Mouse (Mus musculus) neural tube, embryonic 12.5 days (tissue): ENCODE data around the gene St6galnac3. TPM values are rescaled to one million over a fixed set of nuclear protein-coding genes. Genes with fewer than 3 reads are reported as not detected.
A peak's percentile ranks its signal among the peaks of the same experiment; 100 is the strongest.

Experiments used
- ATAC-seq: fragments of 200-750 bp; cut with Nextera tagmentation; 2 replicates; pipeline ENCODE4 v1.8.0; 2017; ENCODE audit warnings: low read depth, mild to moderate bottlenecking, moderate TSS enrichment, moderate library complexity; ENCODE audit not compliant: low FRiP score
- H3K27ac ChIP-seq: fragments of 300-500 bp; sonication (generic); 2 replicates; pipeline ENCODE4 v1.5.1; 2016
- H3K27me3 ChIP-seq: fragments of 300-500 bp; sonication (generic); replicated peaks from 2 replicates; pipeline ENCODE4 v1.6.1; 2016; ENCODE audit warnings: mild to moderate bottlenecking
- H3K36me3 ChIP-seq: fragments of 300-500 bp; sonication (generic); 2 replicates; pipeline ENCODE4 v1.6.1; 2016; ENCODE audit warnings: mild to moderate bottlenecking
- H3K4me1 ChIP-seq: fragments of 300-500 bp; sonication (generic); 2 replicates; pipeline ENCODE4 v1.6.1; 2016
- H3K4me2 ChIP-seq: fragments of 300-500 bp; sonication (generic); replicated peaks from 2 replicates; pipeline ENCODE4 v1.6.1; 2016; ENCODE audit warnings: mild to moderate bottlenecking
- H3K4me3 ChIP-seq: fragments of 300-500 bp; sonication (generic); 2 replicates; pipeline ENCODE4 v1.5.1; 2016
- H3K9ac ChIP-seq: fragments of 300-500 bp; sonication (generic); 2 replicates; pipeline ENCODE4 v1.6.1; 2016; ENCODE audit warnings: mild to moderate bottlenecking
- H3K9me3 ChIP-seq: fragments of 300-500 bp; sonication (generic); 2 replicates; pipeline ENCODE4 v1.6.1; 2016; ENCODE audit warnings: mild to moderate bottlenecking
- WGBS: fragments of 180-500 bp; shearing (Covaris S2); methylation state at CpG from one replicate; pipeline ENCODE4 v1.1.7; 2016; 5-methylcytosine and 5-hydroxymethylcytosine counted together
- polyA plus RNA-seq: library from polyadenylated mRNA; unstranded; fragments of >200 nt; fragmentation: Nextera tagmentation; extraction: Ambion mirVana; gene quantifications from 2 replicates; pipeline ENCODE4 v1.2.1, GENCODE M21; 2016

The St6galnac3 gene
- polyA plus RNA-seq, 1 experiment from 2014 or later: 34.8 TPM

DNA sequence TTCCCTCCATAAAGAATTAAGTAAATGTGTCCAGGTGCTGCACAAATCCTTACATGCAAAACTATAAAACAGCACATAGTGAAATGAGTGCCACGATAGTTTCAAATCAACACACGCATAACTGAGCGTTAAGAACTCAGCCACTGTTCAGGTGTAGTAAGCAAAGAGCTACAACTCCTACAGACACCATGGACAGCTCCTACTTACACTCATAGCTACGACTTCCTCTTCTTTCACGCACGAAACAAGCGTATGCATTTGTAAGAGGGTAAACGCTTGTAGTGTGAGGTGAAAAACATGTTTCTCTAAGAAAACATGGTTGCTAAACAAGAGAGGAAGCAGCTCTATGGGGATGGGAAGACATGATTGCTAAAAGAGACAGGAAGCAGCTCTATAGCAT lies 457.6 kb downstream of the St6galnac3 start:
- Histone ChIP-seq H3K4me2 (no peak overlapping the region), H3K36me3 (no peaks in the 10 kb centered on the region), H3K9ac (no peak overlapping the region), H3K27ac (no peak overlapping the region), H3K9me3 (no peaks in the 10 kb centered on the region), H3K27me3 (no peaks in the 10 kb centered on the region), H3K4me3 (no peak overlapping the region), H3K4me1 (no peaks in the 10 kb centered on the region)
- WGBS: 78% methylated on average over 8 of the region's 8 CpGs
- ATAC-seq: no peak

DNA sequence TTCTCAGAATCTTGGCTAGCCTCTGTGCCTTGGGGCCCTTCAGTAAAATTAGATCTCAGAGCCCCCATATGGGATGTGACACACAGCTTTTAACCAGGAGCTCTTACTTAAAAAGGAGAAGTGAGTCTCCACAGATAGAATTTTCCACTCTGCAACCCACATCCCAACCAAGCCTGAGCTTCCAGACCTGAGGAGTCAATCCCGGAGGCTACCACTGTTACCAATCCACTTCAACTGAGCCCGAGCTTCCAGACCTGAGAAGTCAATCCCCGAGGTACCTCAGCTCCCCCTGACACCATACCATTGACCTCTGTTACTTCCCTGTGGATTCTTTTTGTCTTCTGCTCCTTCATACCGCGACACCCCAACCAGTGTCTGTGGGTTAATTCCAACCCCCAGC lies 463.0 kb downstream of the St6galnac3 start:
- H3K9me3 ChIP-seq: no peaks in the 10 kb centered on the region
- no peak overlapping the region for H3K27ac ChIP-seq
- ATAC-seq: no peak
- H3K9ac ChIP-seq: no peak overlapping the region
- H3K27me3 ChIP-seq: no peaks in the 10 kb centered on the region
- WGBS: 87% methylated on average over 5 of the region's 5 CpGs
- H3K4me3 ChIP-seq: no peak overlapping the region
- no peaks in the 10 kb centered on the region for H3K36me3 ChIP-seq
- no peak overlapping the region for H3K4me2 ChIP-seq
- peaks cover 10% of the 10 kb centered on the region for H3K4me1 ChIP-seq

DNA sequence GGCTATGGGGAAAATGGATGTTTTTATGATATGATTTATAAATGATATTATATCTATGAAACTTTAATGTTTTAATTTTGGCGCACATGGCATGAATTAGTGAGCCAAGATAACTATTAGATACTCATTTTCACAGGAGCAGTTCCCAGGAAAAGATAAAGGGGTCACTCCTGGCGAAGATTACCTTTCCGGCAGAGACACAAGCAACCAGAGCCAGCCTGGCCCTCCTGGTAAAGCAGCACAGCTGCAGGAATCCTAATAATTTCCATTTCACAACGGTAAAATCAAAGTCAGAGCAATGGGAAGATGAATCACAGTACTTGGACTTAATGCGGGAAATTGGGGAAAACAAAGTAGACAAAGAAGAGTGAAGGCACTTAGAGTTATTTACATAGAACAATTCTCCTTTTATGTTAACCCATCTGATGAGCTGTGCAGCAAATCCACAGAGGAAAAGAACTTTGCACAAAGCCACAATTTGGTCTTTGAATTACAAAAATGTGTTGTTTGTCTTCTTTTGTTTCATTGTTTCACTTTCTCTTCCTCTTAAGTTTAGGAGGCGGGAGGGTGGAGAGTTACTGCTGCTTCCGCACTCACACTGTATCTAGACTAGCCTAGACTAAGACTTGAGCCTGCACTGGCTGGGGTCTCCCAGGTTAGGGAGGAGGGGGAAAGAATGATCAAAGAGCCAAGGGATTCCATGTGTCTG lies 464.6 kb downstream of the St6galnac3 start:
- no peak overlapping the region for H3K27ac ChIP-seq
- H3K4me3 ChIP-seq: no peak overlapping the region
- H3K4me1 ChIP-seq: peaks cover 10% of the 10 kb centered on the region
- H3K9ac ChIP-seq: no peak overlapping the region
- H3K4me2 ChIP-seq: no peak overlapping the region
- no peaks in the 10 kb centered on the region for H3K36me3 ChIP-seq
- no peaks in the 10 kb centered on the region for H3K9me3 ChIP-seq
- H3K27me3 ChIP-seq: no peaks in the 10 kb centered on the region
- no peak for ATAC-seq
- 51% methylated on average over 7 of the region's 7 CpGs for whole genome bisulfite sequencing

DNA sequence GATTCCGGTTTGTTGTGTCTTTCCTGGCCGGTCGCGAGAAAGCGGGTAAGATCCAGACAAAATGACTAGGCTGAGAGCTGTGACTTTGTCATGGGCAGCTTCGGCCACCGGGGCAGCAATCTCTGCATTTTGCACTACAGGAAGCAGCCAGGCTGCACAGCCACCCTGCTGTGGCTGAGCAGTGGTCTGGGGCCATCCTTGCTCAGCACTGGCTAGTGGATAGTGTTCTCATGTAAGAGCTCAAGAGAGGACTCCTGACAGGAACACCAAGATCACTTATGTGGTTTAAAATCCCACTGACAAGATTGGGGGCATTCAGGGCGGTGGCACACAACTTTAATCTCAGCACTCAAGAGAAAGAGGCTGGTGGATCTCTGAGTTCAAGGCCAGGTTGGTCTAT lies 469.1 kb downstream of the St6galnac3 start:
- no peak overlapping the region for H3K9ac ChIP-seq
- H3K9me3 ChIP-seq: no peaks in the 10 kb centered on the region
- peaks cover 4% of the 10 kb centered on the region; the same call in 1 of the 2 replicates for H3K4me1 ChIP-seq
- H3K4me2 ChIP-seq: no peak overlapping the region
- H3K36me3 ChIP-seq: no peaks in the 10 kb centered on the region
- WGBS: 87% methylated on average over 8 of the region's 8 CpGs
- no peak overlapping the region for H3K4me3 ChIP-seq
- H3K27me3 ChIP-seq: no peaks in the 10 kb centered on the region
- ATAC-seq: no peak
- no peak overlapping the region for H3K27ac ChIP-seq

DNA sequence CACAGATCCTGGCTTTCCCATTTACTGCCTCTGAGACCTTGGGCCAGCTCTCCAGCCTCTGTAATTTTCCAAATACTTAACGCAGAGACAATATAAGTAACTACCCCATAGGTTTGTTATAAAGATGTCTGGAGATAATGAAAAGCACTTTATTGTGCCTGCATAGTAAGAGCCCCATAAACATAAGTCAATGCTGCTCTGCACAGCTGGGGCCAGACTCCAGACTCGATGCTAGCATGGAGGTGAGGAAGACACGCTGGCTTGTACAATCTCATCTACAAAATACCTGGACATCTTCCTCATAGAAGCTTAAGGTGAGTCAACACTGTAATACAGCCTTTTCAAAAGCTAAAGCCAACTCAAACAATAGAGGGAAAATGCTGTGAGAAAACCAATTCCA lies 473.3 kb downstream of the St6galnac3 start:
- Histone ChIP-seq H3K27me3 (no peaks in the 10 kb centered on the region), H3K27ac (no peak overlapping the region), H3K4me3 (no peak overlapping the region), H3K4me2 (no peak overlapping the region), H3K9ac (no peak overlapping the region), H3K4me1 (no peaks in the 10 kb centered on the region), H3K9me3 (no peaks in the 10 kb centered on the region), H3K36me3 (no peaks in the 10 kb centered on the region)
- no peak for ATAC-seq
- 66% methylated on average over 3 of the region's 3 CpGs for WGBS

DNA sequence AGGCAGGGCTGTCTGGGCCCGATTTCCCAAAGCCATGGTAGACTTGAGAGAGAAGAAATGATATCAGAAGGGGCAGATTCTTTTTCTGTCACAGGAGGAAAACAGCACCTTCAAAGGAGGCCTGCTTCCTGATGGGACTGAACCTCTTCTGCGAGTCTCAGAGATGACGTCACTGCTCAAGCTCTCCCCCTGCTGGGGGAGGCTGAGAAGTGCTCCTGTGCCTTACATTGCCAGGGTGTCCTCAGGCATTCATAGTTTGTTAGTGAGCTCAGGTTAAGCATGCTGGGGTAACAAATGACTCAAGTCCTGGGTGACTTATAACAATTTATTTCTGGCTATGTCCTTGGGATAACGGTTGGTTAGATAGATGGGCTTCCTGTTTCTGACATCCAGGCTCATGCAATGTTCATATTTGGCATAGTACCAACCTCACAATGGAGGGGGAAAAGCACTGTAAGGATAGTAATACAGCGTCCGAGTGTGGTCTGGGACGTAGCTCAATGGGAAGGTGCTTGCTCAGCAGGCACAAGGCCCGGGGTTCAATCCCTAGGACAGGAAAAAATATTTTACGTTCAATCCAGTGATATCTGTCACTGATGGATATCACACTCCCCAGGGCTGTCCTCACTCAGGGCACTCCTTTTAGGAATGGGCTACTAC lies 474.2 kb downstream of the St6galnac3 start:
- Histone ChIP-seq H3K4me2 (no peak overlapping the region), H3K9ac (no peak overlapping the region), H3K36me3 (no peaks in the 10 kb centered on the region), H3K27ac (no peak overlapping the region), H3K4me3 (no peak overlapping the region), H3K27me3 (no peaks in the 10 kb centered on the region), H3K9me3 (no peaks in the 10 kb centered on the region), H3K4me1 (no peaks in the 10 kb centered on the region)
- peak; percentile 38; the same call in 1 of the 2 replicates for ATAC-seq
- WGBS: 55% methylated on average over 9 of the region's 9 CpGs

DNA sequence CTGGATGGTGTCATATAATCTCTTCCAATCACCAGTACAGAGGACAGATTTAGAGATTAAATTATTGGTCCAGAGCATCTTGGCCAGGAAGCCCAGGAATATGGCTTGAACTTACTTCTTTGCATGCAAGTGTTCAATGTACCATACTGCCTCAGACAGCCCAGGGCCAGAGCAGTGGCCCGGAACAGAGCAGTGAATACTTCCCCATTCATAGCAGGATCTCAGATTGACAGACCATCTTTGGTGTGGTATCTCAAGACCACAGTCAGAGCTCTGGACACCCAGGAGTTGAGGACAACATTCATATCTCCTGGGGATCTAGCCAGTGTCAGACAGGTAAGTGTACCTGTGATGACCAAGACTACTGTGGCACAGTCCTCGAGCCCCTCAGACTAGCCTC lies 476.1 kb downstream of the St6galnac3 start:
- H3K4me3 ChIP-seq: no peak overlapping the region
- no peak for ATAC-seq
- no peak overlapping the region for H3K4me2 ChIP-seq
- H3K36me3 ChIP-seq: no peaks in the 10 kb centered on the region
- H3K27ac ChIP-seq: no peak overlapping the region
- no peaks in the 10 kb centered on the region for H3K27me3 ChIP-seq
- no peaks in the 10 kb centered on the region for H3K4me1 ChIP-seq
- H3K9ac ChIP-seq: no peak overlapping the region
- 90% methylated on average over 2 of the region's 2 CpGs for WGBS
- H3K9me3 ChIP-seq: no peaks in the 10 kb centered on the region

DNA sequence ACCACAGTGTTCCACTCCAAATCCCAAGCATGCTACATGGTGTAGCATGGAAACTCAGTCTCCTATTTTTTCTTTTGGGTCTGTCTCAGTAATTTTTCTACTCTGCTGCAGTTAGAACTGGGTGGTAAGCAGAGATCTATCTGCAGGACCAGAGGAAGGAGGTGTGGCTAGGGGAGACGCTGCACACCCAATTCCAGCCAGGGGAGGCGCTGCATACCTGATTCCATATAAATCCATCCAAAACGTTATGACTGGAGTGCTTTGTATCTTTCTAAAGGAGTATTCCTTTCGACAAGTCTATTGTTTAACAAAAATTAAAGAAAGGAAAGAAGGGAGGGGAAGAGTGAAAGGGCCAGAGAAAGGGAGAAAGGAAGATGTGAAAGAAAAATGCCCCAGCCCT lies 476.9 kb downstream of the St6galnac3 start:
- 38% methylated on average over 4 of the region's 4 CpGs for WGBS

DNA sequence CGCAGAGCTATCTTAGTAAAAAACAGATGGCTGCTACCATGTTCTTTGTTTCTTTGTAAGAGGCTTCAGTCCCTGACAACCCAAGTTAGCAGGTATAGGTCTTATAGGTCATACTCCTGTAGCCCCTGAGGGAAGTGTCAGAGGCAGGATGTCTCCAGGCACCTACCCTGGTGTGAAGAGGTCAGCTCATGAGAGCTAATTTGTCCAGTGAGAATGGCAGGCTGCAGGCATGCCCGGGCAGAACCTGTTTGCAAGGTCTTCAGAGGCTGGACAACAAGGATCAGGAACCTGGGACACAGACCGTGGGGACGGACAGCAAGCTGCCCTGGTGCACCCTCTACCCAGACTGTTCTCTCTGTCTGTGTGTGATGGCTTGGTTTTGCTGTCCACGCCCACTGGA lies 482.4 kb downstream of the St6galnac3 start:
- H3K27me3 ChIP-seq: no peaks in the 10 kb centered on the region
- no peaks in the 10 kb centered on the region for H3K9me3 ChIP-seq
- no peaks in the 10 kb centered on the region for H3K4me1 ChIP-seq
- no peak for ATAC-seq
- no peak overlapping the region for H3K4me2 ChIP-seq
- no peak overlapping the region for H3K27ac ChIP-seq
- H3K4me3 ChIP-seq: no peak overlapping the region
- H3K36me3 ChIP-seq: no peaks in the 10 kb centered on the region
- 78% methylated on average over 5 of the region's 5 CpGs for WGBS
- H3K9ac ChIP-seq: no peak overlapping the region

More for the DNA sequence above, 476.9 kb downstream of the St6galnac3 start:
- no peak for ATAC-seq
- H3K9me3 ChIP-seq: no peaks in the 10 kb centered on the region
- no peak overlapping the region for H3K9ac ChIP-seq
- no peak overlapping the region for H3K4me2 ChIP-seq
- H3K4me3 ChIP-seq: no peak overlapping the region
- H3K27ac ChIP-seq: no peak overlapping the region
- H3K27me3 ChIP-seq: no peaks in the 10 kb centered on the region
- H3K36me3 ChIP-seq: no peaks in the 10 kb centered on the region
- no peaks in the 10 kb centered on the region for H3K4me1 ChIP-seq

DNA sequence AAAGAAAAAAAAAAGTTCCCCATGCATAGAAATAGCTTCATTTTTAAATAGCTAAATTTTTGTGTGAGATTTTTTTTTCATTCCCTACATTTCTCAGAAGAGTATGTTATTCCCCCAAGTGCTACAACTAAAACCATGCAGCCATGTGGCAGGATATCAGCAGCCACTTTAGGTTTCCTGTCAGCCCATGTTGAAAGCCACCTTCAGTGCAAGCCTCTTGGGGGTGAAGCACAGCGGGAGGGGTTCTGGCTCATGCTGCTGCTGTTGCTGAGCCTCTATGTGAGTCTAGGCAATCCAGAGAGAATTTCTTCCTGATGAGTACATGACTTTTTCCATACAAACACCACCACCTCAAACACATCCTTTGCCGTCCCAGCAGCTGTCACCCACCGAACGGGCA lies 483.8 kb downstream of the St6galnac3 start:
- H3K27me3 ChIP-seq: no peaks in the 10 kb centered on the region
- H3K9me3 ChIP-seq: no peaks in the 10 kb centered on the region
- no peak overlapping the region for H3K4me2 ChIP-seq
- H3K9ac ChIP-seq: no peak overlapping the region
- no peaks in the 10 kb centered on the region for H3K36me3 ChIP-seq
- no peak overlapping the region for H3K27ac ChIP-seq
- ATAC-seq: no peak
- no peaks in the 10 kb centered on the region for H3K4me1 ChIP-seq
- H3K4me3 ChIP-seq: no peak overlapping the region
- 86% methylated on average over 4 of the region's 4 CpGs for WGBS

DNA sequence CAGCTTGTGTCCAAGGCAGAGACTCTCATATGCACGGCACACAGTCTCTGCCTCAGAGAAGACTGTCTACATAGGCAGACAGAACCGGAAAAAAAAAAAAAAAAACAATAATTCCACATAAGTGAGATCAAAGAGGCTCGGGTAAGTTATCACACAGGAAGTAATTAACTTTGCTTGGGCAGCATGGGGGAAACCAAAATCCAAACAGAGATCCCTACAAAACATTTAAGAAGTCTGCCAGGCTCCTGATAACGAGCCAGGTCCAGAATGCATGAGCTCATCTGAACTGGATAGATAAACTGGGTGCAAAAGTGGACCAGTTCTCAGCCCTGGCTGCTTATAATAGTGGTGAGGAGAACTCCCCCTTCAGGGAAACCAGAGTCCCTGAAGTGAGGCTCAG lies 484.6 kb downstream of the St6galnac3 start:
- no peak overlapping the region for H3K27ac ChIP-seq
- H3K4me2 ChIP-seq: no peak overlapping the region
- no peaks in the 10 kb centered on the region for H3K4me1 ChIP-seq
- H3K9me3 ChIP-seq: no peaks in the 10 kb centered on the region
- H3K4me3 ChIP-seq: no peak overlapping the region
- ATAC-seq: no peak
- no peaks in the 10 kb centered on the region for H3K36me3 ChIP-seq
- no peaks in the 10 kb centered on the region for H3K27me3 ChIP-seq
- H3K9ac ChIP-seq: no peak overlapping the region
- 65% methylated on average over 4 of the region's 4 CpGs for WGBS

DNA sequence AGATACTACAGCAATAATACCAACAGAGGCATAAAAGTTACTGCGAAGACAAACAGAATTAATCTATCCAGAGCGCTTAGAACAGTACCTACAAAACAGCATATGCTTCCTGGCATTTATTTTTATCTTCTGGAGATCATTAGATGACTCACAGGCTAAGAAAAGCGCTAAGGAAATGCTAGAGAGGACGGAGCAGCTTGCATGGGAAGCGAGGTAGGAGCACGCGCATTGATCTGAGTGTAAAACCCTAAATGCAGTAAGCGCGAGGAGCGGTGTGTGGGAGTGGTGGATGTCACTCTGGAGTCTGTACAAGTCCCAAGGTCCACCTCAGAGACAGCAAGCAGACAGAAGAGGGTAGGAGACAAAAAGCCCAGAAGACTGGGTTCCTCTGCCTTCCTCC lies 486.6 kb downstream of the St6galnac3 start:
- 92% methylated on average over 10 of the region's 10 CpGs for WGBS
- no peak for ATAC-seq
- no peaks in the 10 kb centered on the region for H3K27me3 ChIP-seq

DNA sequence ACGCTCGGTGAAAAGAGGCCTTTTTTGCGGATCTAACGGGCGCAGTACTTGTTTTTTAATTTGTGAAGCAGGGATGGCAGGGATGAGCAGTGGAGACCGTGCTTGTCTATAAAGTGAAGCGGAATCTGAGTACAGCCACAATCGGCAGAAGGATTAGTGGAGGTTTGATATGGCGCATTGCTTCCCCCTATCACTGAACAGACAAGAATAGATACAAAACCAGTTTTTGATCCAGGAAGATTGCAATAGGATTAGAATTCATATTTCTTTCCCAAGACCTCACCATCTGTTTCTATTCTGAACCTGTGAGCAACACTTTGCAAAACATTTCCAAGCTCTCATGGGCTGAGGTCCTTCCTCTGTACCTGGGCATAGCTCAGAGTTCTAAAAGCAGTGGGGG lies 488.7 kb downstream of the St6galnac3 start:
- no peak for ATAC-seq
- Histone ChIP-seq H3K27ac (no peak overlapping the region), H3K4me1 (no peaks in the 10 kb centered on the region), H3K36me3 (no peaks in the 10 kb centered on the region), H3K27me3 (no peaks in the 10 kb centered on the region), H3K9ac (no peak overlapping the region), H3K4me3 (no peak overlapping the region), H3K9me3 (no peaks in the 10 kb centered on the region), H3K4me2 (no peak overlapping the region)
- 93% methylated on average over 9 of the region's 9 CpGs for WGBS

More for the DNA sequence above, 486.6 kb downstream of the St6galnac3 start:
- H3K4me3 ChIP-seq: no peak overlapping the region
- no peaks in the 10 kb centered on the region for H3K4me1 ChIP-seq
- no peaks in the 10 kb centered on the region for H3K36me3 ChIP-seq
- no peak overlapping the region for H3K9ac ChIP-seq
- H3K9me3 ChIP-seq: no peaks in the 10 kb centered on the region
- no peak overlapping the region for H3K27ac ChIP-seq
- no peak overlapping the region for H3K4me2 ChIP-seq
